Mouse (Mus musculus): Measurements from ENCODE around the gene Ckap2. TPM values are rescaled to one million over a fixed set of nuclear protein-coding genes. Genes with fewer than 3 reads are reported as not detected.
"Not testable (repeated sequence)": the region's sequence is repeated elsewhere in the genome, so short reads cannot be mapped to it uniquely, and the experiment has no call there.

The Ckap2 gene
- total RNA-seq, 4 experiments from 2014 or later = 0.39 to 0.91 (median 0.84) TPM

GRCm38 (mm10) chr8:22149643-22150344, 35.8 kb downstream of the Ckap2 start:
- no peak for DNase-seq (ENCODE audit: low spot score in 2 of 2)

- DNase-seq (ENCODE audit: low spot score in 2 of 2) = no peak
Observed at GRCm38 (mm10) chr8:22148367-22148740, 37.3 kb downstream of the Ckap2 start.

GRCm38 (mm10) chr8:22147706-22148366, 37.8 kb downstream of the Ckap2 start:
- no peak for DNase-seq (ENCODE audit: low spot score in 2 of 2)

DNA sequence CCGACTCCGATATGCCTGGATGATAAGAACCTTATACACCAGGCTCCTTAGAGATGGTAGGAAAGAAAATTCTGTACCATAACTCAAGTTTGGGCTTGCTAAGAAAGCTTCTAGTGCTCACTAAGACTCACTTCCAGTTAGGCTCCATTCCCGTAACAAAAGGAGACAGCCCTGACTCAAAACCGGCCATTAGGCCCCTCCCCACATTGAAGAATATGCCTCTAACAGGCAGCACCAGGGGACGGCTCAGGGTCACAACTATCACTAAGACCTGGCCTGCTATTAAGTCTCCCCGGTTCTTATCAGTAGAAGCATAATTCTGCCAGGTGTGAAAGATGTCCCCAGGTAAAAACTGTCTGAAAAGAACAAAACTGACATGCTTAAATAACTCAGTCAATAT, 39.8 kb downstream of the Ckap2 start:
- DNase-seq (ENCODE audit: low spot score in 2 of 2) = no peak

GRCm38 (mm10) chr8:22143764-22144491, 41.7 kb downstream of the Ckap2 start:
- no peak for DNase-seq (ENCODE audit: low spot score in 2 of 2)

- no peak for DNase-seq (ENCODE audit: low spot score in 2 of 2)
Observed at GRCm38 (mm10) chr8:22142592-22142991, 43.0 kb downstream of the Ckap2 start.

DNA sequence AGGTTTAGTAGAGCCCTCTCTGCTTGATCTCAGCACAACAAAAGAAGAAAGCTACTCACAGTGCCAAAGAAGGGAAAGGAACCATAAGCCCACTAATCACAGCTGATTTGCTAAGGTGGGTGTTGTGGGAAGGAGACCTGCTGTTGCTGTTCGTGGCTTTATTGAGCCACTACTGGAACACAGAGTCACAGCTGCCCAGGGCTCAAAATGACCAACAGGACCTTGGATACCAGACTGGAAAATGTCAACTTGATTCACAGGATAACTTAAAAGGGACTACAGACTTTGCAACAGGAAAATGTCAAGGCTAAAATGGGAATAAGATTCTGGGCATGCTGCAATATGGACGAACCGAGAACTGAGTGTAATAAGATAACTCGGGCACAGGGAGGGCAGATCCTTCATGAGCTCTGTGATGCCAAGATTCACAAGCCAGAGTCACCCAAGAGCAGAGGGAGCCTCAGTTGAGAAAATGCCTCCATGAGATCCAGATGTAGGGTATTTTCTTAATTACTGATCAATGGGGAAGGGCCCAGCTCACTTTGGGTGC, 43.7 kb downstream of the Ckap2 start:
- no peak for DNase-seq (ENCODE audit: low spot score in 2 of 2)

GRCm38 (mm10) chr8:22136462-22136861, 49.2 kb downstream of the Ckap2 start:
- not testable (repeated sequence) for DNase-seq (ENCODE audit: low spot score in 2 of 2)

DNA sequence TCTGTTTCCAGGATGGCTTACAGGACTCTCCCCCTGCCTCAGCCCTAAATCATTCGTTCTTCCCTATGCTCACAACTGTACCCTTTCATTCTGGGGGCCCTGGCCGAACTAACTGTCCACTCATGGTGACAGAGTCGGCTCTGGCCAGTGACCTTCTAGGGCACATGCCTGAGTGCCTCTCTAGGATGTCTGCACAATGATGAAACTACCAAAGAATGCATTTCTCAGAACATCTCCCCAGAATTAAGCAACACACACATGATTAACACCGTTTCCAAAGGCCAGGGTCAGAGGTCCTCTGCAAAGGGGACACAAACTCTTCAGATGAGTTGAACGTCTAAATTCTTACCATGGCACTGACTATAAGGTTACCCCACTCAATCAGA, 50.9 kb downstream of the Ckap2 start:
- DNase-seq (ENCODE audit: low spot score in 2 of 2) = no peak

GRCm38 (mm10) chr8:22134078-22134749, 51.4 kb downstream of the Ckap2 start:
- DNase-seq (ENCODE audit: low spot score in 2 of 2) = no peak

DNA sequence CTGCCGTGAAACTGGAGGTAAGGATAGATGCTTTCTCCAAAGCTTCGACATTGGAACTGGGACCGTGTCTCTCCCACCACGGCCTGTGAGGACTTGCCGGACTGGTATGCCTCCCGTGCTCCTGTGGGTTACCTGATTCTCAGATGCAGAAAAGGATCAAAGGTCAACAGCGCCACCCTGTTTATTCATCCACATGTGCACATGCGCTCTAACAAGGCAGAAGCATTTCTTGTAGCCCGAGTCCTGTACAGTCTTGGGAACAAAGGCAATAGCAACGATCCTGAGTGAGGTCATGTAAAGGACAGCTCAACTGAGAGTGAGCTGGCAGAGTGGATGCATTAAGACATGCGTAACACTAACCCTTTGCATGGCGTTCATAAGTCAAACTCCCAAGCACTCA, 53.6 kb downstream of the Ckap2 start:
- no peak for DNase-seq (ENCODE audit: low spot score in 2 of 2)

GRCm38 (mm10) chr8:22124220-22125152, 61.1 kb downstream of the Ckap2 start, which contains the start of gene Nek5:
Nek5 (minus strand) TSS chr8:22125053.
- DNase-seq (ENCODE audit: low spot score in 2 of 2) = no peak

Other genes with a start within 250 kb of the Ckap2 start
- gene Defb35, start 247.5 kb downstream of the Ckap2 start, total RNA-seq (2022) = not detected
- gene Defb13, start 239.1 kb downstream of the Ckap2 start, total RNA-seq (2022) = not detected
- not detected for gene Fam90a1a, start 227.1 kb downstream of the Ckap2 start, total RNA-seq (2022)
- gene Ccdc70, start 216.0 kb downstream of the Ckap2 start, total RNA-seq (2022) = not detected
- 1 to 10 TPM; 2.2 to 3.4 (median 2.7) TPM for gene Atp7b, start 125.5 kb downstream of the Ckap2 start, total RNA-seq (2022)
- gene Alg11, start 125.1 kb downstream of the Ckap2 start, total RNA-seq (2022) = 10 to 100 TPM; 26.8 to 43.1 (median 34.3) TPM
- gene Nek5, start 60.8 kb downstream of the Ckap2 start, total RNA-seq (2022) = 1 to 10 TPM in 1 of 4 experiments, under 1 TPM in 3; 0.25 to 1.2 (median 0.40) TPM
- 1 to 10 TPM; 2.3 to 3.7 (median 2.4) TPM for gene Nek3, start 19.4 kb downstream of the Ckap2 start, total RNA-seq (2022)
- gene Vps36, start 7.0 kb upstream of the Ckap2 start, total RNA-seq (2022) = 10 to 100 TPM; 22.3 to 26.4 (median 24.8) TPM
- gene Thsd1, start 41.5 kb upstream of the Ckap2 start, total RNA-seq (2022) = 1 to 10 TPM; 2.9 to 3.5 (median 3.2) TPM
- not detected for gene Tpte, start 97.6 kb upstream of the Ckap2 start, total RNA-seq (2022)
- 10 to 100 TPM in 3 of 4 experiments, 1 to 10 TPM in 1; 9.6 to 11.6 (median 10.5) TPM for gene Slc25a15, start 212.8 kb upstream of the Ckap2 start, total RNA-seq (2022)
- 10 to 100 TPM; 22.0 to 28.3 (median 25.8) TPM for gene Mrps31, start 225.5 kb upstream of the Ckap2 start, total RNA-seq (2022)

All from layer of hippocampus, adult 8-10 months (tissue).